Mouse (Mus musculus): ENCODE data around the gene Fbn1.

GRCm38 (mm10) chr2:125510752-125511151, 3.0 kb upstream of the Fbn1 start:
- TF ChIP-seq CTCF (IDR thresholded peaks at IDR 0.05; ENCODE audit: borderline replicate concordance, extremely low read depth, insufficient read depth, insufficient read length) (no peak), POLR2A (IDR thresholded peaks at IDR 0.05; ENCODE audit: borderline replicate concordance, extremely low read depth, insufficient read depth, insufficient read length, poor library complexity, severe bottlenecking) (no peak)

All from brain, embryonic 14.5 days (tissue).